Mouse (Mus musculus): Measurements from ENCODE around the gene Gm10428. TPM values are rescaled to one million over a fixed set of nuclear protein-coding genes. Genes with fewer than 3 reads are reported as not detected.
A peak's percentile ranks its signal among the peaks of the same experiment; 100 is the strongest.

Gene Gm10428
- total RNA-seq, 1 experiment from 2014 or later: not detected

DNA sequence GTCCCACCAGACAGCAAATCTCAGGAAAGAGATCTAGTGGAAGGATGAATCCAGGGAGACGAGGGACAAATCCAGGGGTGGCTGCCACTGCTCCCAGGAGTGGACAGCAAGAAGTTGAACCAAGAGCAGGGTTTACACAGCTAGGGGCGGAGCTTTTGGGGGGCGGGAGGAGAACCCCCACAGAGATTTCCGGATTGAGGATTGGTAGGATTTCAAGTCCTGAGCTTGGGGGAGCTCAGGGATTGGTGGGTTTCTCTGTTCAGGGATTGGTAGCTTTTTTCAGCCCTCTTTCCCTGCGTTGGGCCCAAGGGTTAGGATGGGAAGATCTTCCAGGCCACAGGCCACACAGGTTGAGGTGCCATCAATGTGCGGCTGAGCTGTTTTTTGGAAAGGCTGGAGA is 5.0 kb downstream of the Gm10428 start:
- no peak for ATAC-seq (replicated peaks in 1 of 2; ENCODE audit: insufficient read depth in 1 of 2, low FRiP score in 2 of 2, low TSS enrichment in 1 of 2, low read depth in 1 of 2, poor library complexity in 2 of 2, severe bottlenecking in 2 of 2)

DNA sequence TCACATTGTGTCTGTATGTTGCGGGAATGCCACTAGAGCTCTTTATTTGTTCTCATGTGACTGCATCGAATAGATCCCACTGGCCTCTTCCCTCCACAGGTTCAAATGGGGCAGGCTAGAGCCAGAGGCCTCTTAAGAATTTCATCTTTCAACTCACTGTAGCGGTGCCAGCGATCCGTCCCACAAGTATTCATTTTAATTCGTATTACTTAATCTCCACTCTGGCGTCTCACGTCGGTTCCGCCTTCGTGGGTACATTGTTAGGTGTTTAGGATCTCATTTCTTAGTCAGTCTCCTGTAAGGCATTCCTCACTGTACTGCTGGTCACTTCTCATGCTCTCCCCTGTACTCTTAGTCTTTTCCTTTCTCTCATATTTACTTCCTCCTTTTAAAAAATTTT is 5.6 kb downstream of the Gm10428 start:
- no peak for ATAC-seq (replicated peaks in 1 of 2; ENCODE audit: insufficient read depth in 1 of 2, low FRiP score in 2 of 2, low TSS enrichment in 1 of 2, low read depth in 1 of 2, poor library complexity in 2 of 2, severe bottlenecking in 2 of 2)

DNA sequence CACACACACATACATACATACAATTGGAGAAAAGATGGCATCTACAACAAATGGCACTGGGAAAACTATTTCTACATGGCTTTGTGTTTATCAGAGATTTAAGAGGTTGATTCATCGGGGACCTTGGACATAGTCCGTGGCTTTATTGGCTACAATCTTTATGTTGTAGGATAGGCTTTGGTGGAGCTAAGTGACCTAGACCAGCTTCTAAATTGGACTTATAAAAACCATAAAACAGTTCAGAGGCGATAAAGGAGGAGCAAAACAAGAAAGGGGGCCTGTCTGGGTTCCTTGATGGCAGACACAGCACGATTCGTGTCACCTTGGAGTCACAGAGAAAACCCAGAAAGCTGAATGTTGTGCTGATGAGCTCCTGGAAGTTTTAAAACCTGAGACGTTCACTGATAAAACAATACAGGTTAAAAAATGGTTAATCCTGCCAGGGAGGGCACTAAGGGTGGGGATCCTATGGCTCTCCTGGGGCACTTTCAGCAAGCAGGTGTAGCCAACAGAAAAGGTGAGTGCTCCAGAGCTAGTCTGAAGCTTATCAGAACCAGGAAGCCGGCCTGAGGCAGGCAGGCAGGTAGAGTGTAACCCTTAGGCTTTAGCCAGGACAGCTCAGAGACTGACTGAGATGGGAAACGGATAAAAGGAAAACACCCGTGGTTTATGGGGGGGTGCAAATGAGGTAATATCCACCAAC is 8.0 kb downstream of the Gm10428 start:
- ATAC-seq (replicated peaks in 1 of 2; ENCODE audit: insufficient read depth in 1 of 2, low FRiP score in 2 of 2, low TSS enrichment in 1 of 2, low read depth in 1 of 2, poor library complexity in 2 of 2, severe bottlenecking in 2 of 2): no peak

DNA sequence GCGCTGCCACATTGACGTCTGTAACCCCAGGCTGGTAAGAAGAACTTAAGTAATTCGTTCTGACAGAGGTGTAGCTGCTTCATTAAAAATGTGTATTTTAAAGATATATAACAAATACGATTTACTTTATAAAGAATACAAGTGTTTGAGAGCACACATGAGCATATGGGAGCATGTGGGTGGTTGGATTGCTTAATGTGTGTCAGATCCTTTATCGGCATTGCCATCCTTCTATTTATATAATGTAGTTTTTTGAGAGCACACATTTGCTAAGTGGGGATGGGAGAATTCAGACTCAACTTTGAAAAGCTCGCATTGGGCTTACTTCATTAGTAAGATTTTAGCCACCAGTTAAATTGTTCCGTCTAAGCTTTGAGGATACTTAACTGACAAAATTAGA is 23.6 kb downstream of the Gm10428 start:
- no peak for ATAC-seq (replicated peaks in 1 of 2; ENCODE audit: insufficient read depth in 1 of 2, low FRiP score in 2 of 2, low TSS enrichment in 1 of 2, low read depth in 1 of 2, poor library complexity in 2 of 2, severe bottlenecking in 2 of 2)

DNA sequence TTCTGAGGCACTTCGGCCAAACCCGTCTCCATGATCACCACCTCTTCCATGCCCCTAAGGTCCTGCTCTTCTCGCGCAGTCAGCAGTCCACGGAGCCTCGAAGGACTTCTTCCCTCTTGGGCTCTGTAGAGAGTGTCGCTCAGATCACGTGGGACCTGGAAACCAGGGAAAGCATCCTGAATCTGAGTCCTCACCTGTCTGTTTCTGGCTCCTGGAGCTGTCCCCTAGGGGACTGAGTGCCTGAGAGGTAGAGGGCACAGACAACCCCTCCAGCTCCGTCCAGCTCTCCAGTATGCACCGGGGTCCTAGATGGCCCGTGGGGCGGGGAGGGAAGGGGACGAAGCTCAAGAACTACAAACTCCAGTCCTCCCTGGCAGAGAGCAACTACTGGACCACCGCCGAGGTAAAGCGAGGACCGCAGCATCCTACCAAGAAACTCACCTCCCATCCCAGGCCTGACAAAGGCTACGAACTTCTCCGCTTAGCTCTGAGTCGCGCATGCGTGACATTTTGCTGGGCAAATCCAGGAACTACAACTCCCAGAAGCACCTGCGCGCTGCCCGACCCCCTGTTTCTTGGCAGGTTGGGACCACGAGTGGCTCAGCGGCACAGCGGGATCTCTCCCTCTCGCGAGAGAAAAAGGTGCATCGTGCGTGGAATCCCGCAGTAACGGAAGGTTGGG is 36.2 kb downstream of the Gm10428 start, which contains the start of gene Zfp286:
Gene Zfp286, minus strand, starts transcription at position 528 of the 682 bp plus-strand sequence.
- ATAC-seq (replicated peaks in 1 of 2; ENCODE audit: insufficient read depth in 1 of 2, low FRiP score in 2 of 2, low TSS enrichment in 1 of 2, low read depth in 1 of 2, poor library complexity in 2 of 2, severe bottlenecking in 2 of 2): peak; percentile 94 to 97

DNA sequence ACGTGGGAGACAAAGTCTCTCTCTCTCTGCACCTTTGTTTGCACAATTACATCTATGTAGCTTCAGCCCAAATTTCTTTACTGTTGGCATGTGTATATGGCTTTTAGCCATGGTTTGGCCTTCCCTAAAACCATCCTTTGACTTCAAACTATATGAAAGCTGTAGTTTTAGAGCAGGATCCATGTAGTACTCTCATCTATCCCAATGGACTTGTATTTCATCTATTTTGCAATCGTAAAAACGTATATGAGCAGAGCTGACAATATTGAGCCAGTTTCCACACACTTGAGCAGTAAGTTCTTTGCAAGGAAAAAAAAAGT is 36.7 kb downstream of the Gm10428 start:
- no peak for ATAC-seq (replicated peaks in 1 of 2; ENCODE audit: insufficient read depth in 1 of 2, low FRiP score in 2 of 2, low TSS enrichment in 1 of 2, low read depth in 1 of 2, poor library complexity in 2 of 2, severe bottlenecking in 2 of 2)

Other genes starting within 250 kb of the Gm10428 start
- gene Cenpv, start 213.8 kb upstream of the Gm10428 start, total RNA-seq (2017): 11.5 and 33.0 TPM in 2 replicates
- 1,136 and 1,520 TPM in 2 replicates for gene Ubb, start 201.9 kb upstream of the Gm10428 start, total RNA-seq (2017)
- gene Trpv2, start 178.6 kb upstream of the Gm10428 start, total RNA-seq (2017): 24.5 TPM in 2 replicates
- gene Lrrc75a, start 104.6 kb upstream of the Gm10428 start, total RNA-seq (2017): 7.6 and 7.7 TPM in 2 replicates
- gene Mmgt2, start 104.4 kb upstream of the Gm10428 start, total RNA-seq (2017): 26.0 and 39.5 TPM in 2 replicates
- gene Zfp287, start 21.2 kb upstream of the Gm10428 start, total RNA-seq (2017): 7.3 and 9.6 TPM in 2 replicates
- gene Zfp286, start 36.4 kb downstream of the Gm10428 start, total RNA-seq (2017): 7.8 and 9.7 TPM in 2 replicates
- gene Trim16, start 67.1 kb downstream of the Gm10428 start, total RNA-seq (2017): 13.2 and 22.3 TPM in 2 replicates
- 4.4 and 6.5 TPM in 2 replicates for gene Fbxw10, start 94.0 kb downstream of the Gm10428 start, total RNA-seq (2017)
- gene Tvp23b, start 126.4 kb downstream of the Gm10428 start, total RNA-seq (2017): 43.8 and 46.2 TPM in 2 replicates
- not detected in 2 replicates for gene Cdrt4, start 198.1 kb downstream of the Gm10428 start, total RNA-seq (2017)

Data from hematopoietic stem cell, adult 5-6 weeks (primary cell).